Mouse (Mus musculus): ENCODE measurements around the gene Plekha4. TPM values are rescaled to one million over a fixed set of nuclear protein-coding genes. Genes with fewer than 3 reads are reported as not detected.
A peak's percentile ranks its signal among the peaks of the same experiment; 100 is the strongest.
"Not testable (repeated sequence)": the region's sequence is repeated elsewhere in the genome, so short reads cannot be mapped to it uniquely, and the experiment has no call there.

The Plekha4 gene
- polyA plus RNA-seq, 1 experiment from 2014 or later, result 1.5 TPM

- H3K4me3 ChIP-seq (ENCODE audit: low read depth, low read length), result no peak overlapping the region
- H3K36me3 ChIP-seq (ENCODE audit: control insufficient read depth, insufficient read depth, low read length), result peaks cover 9% of the 10 kb centered on the region; the same call in 1 of the 2 replicates
- no peak for DNase-seq (ENCODE audit: low spot score)
- peak overlapping the region; percentile 33 for H3K4me2 ChIP-seq (ENCODE audit: low read length)
- no peak for ATAC-seq (replicated peaks; ENCODE audit: low FRiP score, low TSS enrichment, low read depth)
- no peaks in the 10 kb centered on the region for H3K27me3 ChIP-seq (replicated peaks; ENCODE audit: control insufficient read depth, insufficient read depth, low read length)
- WGBS, result 76% methylated on average over 13 of the region's 13 CpGs
- peaks cover 32% of the 10 kb centered on the region for H3K4me1 ChIP-seq (replicated peaks; ENCODE audit: control insufficient read depth, insufficient read depth, low read length)
- no peak overlapping the region for H3K27ac ChIP-seq (ENCODE audit: low read depth)
- no peaks in the 10 kb centered on the region for H3K9me3 ChIP-seq (ENCODE audit: control insufficient read depth, low read length)
- no peak overlapping the region; the same call in 1 of the 2 replicates for H3K9ac ChIP-seq (ENCODE audit: low read length)
Measured at GRCm38 (mm10) chr7:45523678-45524170, 2.4 kb upstream of the Plekha4 start.

- H3K4me1 ChIP-seq (replicated peaks; ENCODE audit: control insufficient read depth, insufficient read depth, low read length), result peaks cover 31% of the 10 kb centered on the region
- no peaks in the 10 kb centered on the region for H3K27me3 ChIP-seq (replicated peaks; ENCODE audit: control insufficient read depth, insufficient read depth, low read length)
- peak overlapping the region; percentile 90 for H3K27ac ChIP-seq (ENCODE audit: low read depth)
- peaks cover 9% of the 10 kb centered on the region; the same call in 1 of the 2 replicates for H3K36me3 ChIP-seq (ENCODE audit: control insufficient read depth, insufficient read depth, low read length)
- no peak for ATAC-seq (replicated peaks; ENCODE audit: low FRiP score, low TSS enrichment, low read depth)
- peak overlapping the region; percentile 88 for H3K4me3 ChIP-seq (ENCODE audit: low read depth, low read length)
- H3K4me2 ChIP-seq (ENCODE audit: low read length), result peak overlapping the region; percentile 95
- DNase-seq (ENCODE audit: low spot score), result no peak
- H3K9ac ChIP-seq (ENCODE audit: low read length), result peak overlapping the region; percentile 78
- 25% methylated on average over 12 of the region's 12 CpGs for WGBS
- no peaks in the 10 kb centered on the region for H3K9me3 ChIP-seq (ENCODE audit: control insufficient read depth, low read length)
Measured at GRCm38 (mm10) chr7:45524841-45525621, 1.1 kb upstream of the Plekha4 start.

- no peak for DNase-seq (ENCODE audit: low spot score)
- WGBS, result 23% methylated on average over 7 of the region's 7 CpGs
- Histone ChIP-seq H3K27me3 (replicated peaks; ENCODE audit: control insufficient read depth, insufficient read depth, low read length) (no peaks in the 10 kb centered on the region), H3K4me2 (ENCODE audit: low read length) (peak overlapping the region; percentile 95), H3K4me1 (replicated peaks; ENCODE audit: control insufficient read depth, insufficient read depth, low read length) (peaks cover 31% of the 10 kb centered on the region), H3K9me3 (ENCODE audit: control insufficient read depth, low read length) (no peaks in the 10 kb centered on the region), H3K36me3 (ENCODE audit: control insufficient read depth, insufficient read depth, low read length) (peaks cover 9% of the 10 kb centered on the region; the same call in 1 of the 2 replicates), H3K27ac (ENCODE audit: low read depth) (peak overlapping the region; percentile 90), H3K9ac (ENCODE audit: low read length) (peak overlapping the region; percentile 78), H3K4me3 (ENCODE audit: low read depth, low read length) (peak overlapping the region; percentile 88)
- ATAC-seq (replicated peaks; ENCODE audit: low FRiP score, low TSS enrichment, low read depth), result no peak
Measured at GRCm38 (mm10) chr7:45526474-45527120, 467 bp downstream of the Plekha4 start.

GRCm38 (mm10) chr7:45527169-45527568 is 1.0 kb downstream of the Plekha4 start:
- not testable (repeated sequence) for ATAC-seq (replicated peaks; ENCODE audit: low FRiP score, low TSS enrichment, low read depth); H3K27me3 ChIP-seq (replicated peaks; ENCODE audit: control insufficient read depth, insufficient read depth, low read length); H3K9me3 ChIP-seq (ENCODE audit: control insufficient read depth, low read length); H3K36me3 ChIP-seq (ENCODE audit: control insufficient read depth, insufficient read depth, low read length); H3K9ac ChIP-seq (ENCODE audit: low read length); DNase-seq (ENCODE audit: low spot score); H3K4me2 ChIP-seq (ENCODE audit: low read length); H3K4me3 ChIP-seq (ENCODE audit: low read depth, low read length)
- WGBS, result 87% methylated on average over 6 of the region's 6 CpGs
- peaks cover 29% of the 10 kb centered on the region for H3K4me1 ChIP-seq (replicated peaks; ENCODE audit: control insufficient read depth, insufficient read depth, low read length)
- peak overlapping the region; percentile 90; the same call in 1 of the 2 replicates for H3K27ac ChIP-seq (ENCODE audit: low read depth)

- Histone ChIP-seq H3K4me2 (ENCODE audit: low read length) (no peak overlapping the region), H3K27ac (ENCODE audit: low read depth) (peak overlapping the region; percentile 51; the same call in 1 of the 2 replicates)
- 15% methylated on average over 6 of the region's 6 CpGs for WGBS
Measured at GRCm38 (mm10) chr7:45529461-45529860, 3.3 kb downstream of the Plekha4 start.

GRCm38 (mm10) chr7:45530643-45531042 is 4.5 kb downstream of the Plekha4 start:
- DNase-seq (ENCODE audit: low spot score), result no peak
- ATAC-seq (replicated peaks; ENCODE audit: low FRiP score, low TSS enrichment, low read depth), result no peak
- H3K27me3 ChIP-seq (replicated peaks; ENCODE audit: control insufficient read depth, insufficient read depth, low read length), result no peaks in the 10 kb centered on the region
- H3K4me3 ChIP-seq (ENCODE audit: low read depth, low read length), result no peak overlapping the region
- no peaks in the 10 kb centered on the region for H3K9me3 ChIP-seq (ENCODE audit: control insufficient read depth, low read length)
- H3K9ac ChIP-seq (ENCODE audit: low read length), result no peak overlapping the region
- 63% methylated on average over 2 of the region's 2 CpGs for WGBS
- no peak overlapping the region for H3K27ac ChIP-seq (ENCODE audit: low read depth)
- H3K4me1 ChIP-seq (replicated peaks; ENCODE audit: control insufficient read depth, insufficient read depth, low read length), result peaks cover 3% of the 10 kb centered on the region; the same call in 1 of the 2 replicates
- H3K36me3 ChIP-seq (ENCODE audit: control insufficient read depth, insufficient read depth, low read length), result no peaks in the 10 kb centered on the region
- no peak overlapping the region for H3K4me2 ChIP-seq (ENCODE audit: low read length)

More at GRCm38 (mm10) chr7:45529461-45529860, 3.3 kb downstream of the Plekha4 start:
- no peaks in the 10 kb centered on the region for H3K36me3 ChIP-seq (ENCODE audit: control insufficient read depth, insufficient read depth, low read length)
- H3K27me3 ChIP-seq (replicated peaks; ENCODE audit: control insufficient read depth, insufficient read depth, low read length), result no peaks in the 10 kb centered on the region
- no peak overlapping the region for H3K4me3 ChIP-seq (ENCODE audit: low read depth, low read length)
- 0 out of 2 replicates have a peak overlapping the region, but pooled peaks have one; percentile 3 for H3K9ac ChIP-seq (ENCODE audit: low read length)
- H3K4me1 ChIP-seq (replicated peaks; ENCODE audit: control insufficient read depth, insufficient read depth, low read length), result peaks cover 14% of the 10 kb centered on the region
- ATAC-seq (replicated peaks; ENCODE audit: low FRiP score, low TSS enrichment, low read depth) (no peak), DNase-seq (ENCODE audit: low spot score) (no peak)
- no peaks in the 10 kb centered on the region for H3K9me3 ChIP-seq (ENCODE audit: control insufficient read depth, low read length)

- H3K27ac ChIP-seq (ENCODE audit: low read depth), result no peak overlapping the region
- H3K9ac ChIP-seq (ENCODE audit: low read length), result no peak overlapping the region
- no peak for ATAC-seq (replicated peaks; ENCODE audit: low FRiP score, low TSS enrichment, low read depth)
- WGBS, result 68% methylated on average over 1 of the region's 1 CpGs
- no peak overlapping the region for H3K4me3 ChIP-seq (ENCODE audit: low read depth, low read length)
- no peak overlapping the region for H3K4me2 ChIP-seq (ENCODE audit: low read length)
- H3K36me3 ChIP-seq (ENCODE audit: control insufficient read depth, insufficient read depth, low read length), result no peaks in the 10 kb centered on the region
- no peaks in the 10 kb centered on the region; the same call in 1 of the 2 replicates for H3K4me1 ChIP-seq (replicated peaks; ENCODE audit: control insufficient read depth, insufficient read depth, low read length)
- no peaks in the 10 kb centered on the region for H3K27me3 ChIP-seq (replicated peaks; ENCODE audit: control insufficient read depth, insufficient read depth, low read length)
- H3K9me3 ChIP-seq (ENCODE audit: control insufficient read depth, low read length), result no peaks in the 10 kb centered on the region
- no peak for DNase-seq (ENCODE audit: low spot score)
Measured at GRCm38 (mm10) chr7:45535676-45536075, 9.5 kb downstream of the Plekha4 start.

- no peaks in the 10 kb centered on the region; the same call in 1 of the 2 replicates for H3K4me1 ChIP-seq (replicated peaks; ENCODE audit: control insufficient read depth, insufficient read depth, low read length)
- DNase-seq (ENCODE audit: low spot score) (no peak), ATAC-seq (replicated peaks; ENCODE audit: low FRiP score, low TSS enrichment, low read depth) (no peak)
- H3K9ac ChIP-seq (ENCODE audit: low read length), result peak overlapping the region; percentile 51; the same call in 1 of the 2 replicates
- WGBS, result 88% methylated on average over 10 of the region's 10 CpGs
- H3K4me3 ChIP-seq (ENCODE audit: low read depth, low read length), result peak overlapping the region; percentile 50
- H3K36me3 ChIP-seq (ENCODE audit: control insufficient read depth, insufficient read depth, low read length), result no peaks in the 10 kb centered on the region
- H3K4me2 ChIP-seq (ENCODE audit: low read length), result peak overlapping the region; percentile 86
- H3K27me3 ChIP-seq (replicated peaks; ENCODE audit: control insufficient read depth, insufficient read depth, low read length), result no peaks in the 10 kb centered on the region
- no peaks in the 10 kb centered on the region for H3K9me3 ChIP-seq (ENCODE audit: control insufficient read depth, low read length)
- H3K27ac ChIP-seq (ENCODE audit: low read depth), result no peak overlapping the region
Measured at GRCm38 (mm10) chr7:45537602-45538001, 11.5 kb downstream of the Plekha4 start.
